Mouse (Mus musculus): ENCODE measurements around the gene Lap3. TPM values are rescaled to one million over a fixed set of nuclear protein-coding genes. Genes with fewer than 3 reads are reported as not detected.

Gene Lap3
- polyA plus RNA-seq, 1 experiment from 2014 or later: 153 TPM

- H3K4me1 ChIP-seq (ENCODE audit: control insufficient read depth, insufficient read depth, low read length): peaks cover 13% of the 10 kb centered on the region
- no peaks in the 10 kb centered on the region for H3K36me3 ChIP-seq (ENCODE audit: control insufficient read depth, insufficient read depth, low read length)
- H3K4me2 ChIP-seq (ENCODE audit: low read depth, low read length): no peak overlapping the region
- ATAC-seq: no peak
- no peaks in the 10 kb centered on the region for H3K27me3 ChIP-seq (replicated peaks; ENCODE audit: control insufficient read depth, insufficient read depth, low read length)
- H3K4me3 ChIP-seq (ENCODE audit: low read length): no peak overlapping the region
- no peak overlapping the region for H3K9ac ChIP-seq (ENCODE audit: low read depth, low read length)
- H3K9me3 ChIP-seq (ENCODE audit: control insufficient read depth, low read length): no peaks in the 10 kb centered on the region
- H3K27ac ChIP-seq (ENCODE audit: low read length): no peak overlapping the region
- 45% methylated on average over 4 of the region's 4 CpGs for WGBS
Observed at GRCm38 (mm10) chr5:45491776-45492175, 1.4 kb upstream of the Lap3 start.

GRCm38 (mm10) chr5:45494093-45494755 lies 1.1 kb downstream of the Lap3 start:
- Histone ChIP-seq H3K36me3 (ENCODE audit: control insufficient read depth, insufficient read depth, low read length) (0 out of 2 replicates have a peak, but pooled peaks cover 2% of the 10 kb centered on the region), H3K27me3 (replicated peaks; ENCODE audit: control insufficient read depth, insufficient read depth, low read length) (no peaks in the 10 kb centered on the region), H3K4me1 (ENCODE audit: control insufficient read depth, insufficient read depth, low read length) (peaks cover 13% of the 10 kb centered on the region), H3K9me3 (ENCODE audit: control insufficient read depth, low read length) (no peaks in the 10 kb centered on the region), H3K27ac (ENCODE audit: low read length) (peak overlapping the region; percentile 72), H3K9ac (ENCODE audit: low read depth, low read length) (peak overlapping the region; percentile 90), H3K4me2 (ENCODE audit: low read depth, low read length) (peak overlapping the region; percentile 73), H3K4me3 (ENCODE audit: low read length) (peak overlapping the region; percentile 81)
- 43% methylated on average over 9 of the region's 9 CpGs for WGBS
- no peak for ATAC-seq

- peak overlapping the region; percentile 67 for H3K27ac ChIP-seq (ENCODE audit: low read length)
- 77% methylated on average over 3 of the region's 3 CpGs for WGBS
- H3K4me2 ChIP-seq (ENCODE audit: low read depth, low read length): peak overlapping the region; percentile 26
- H3K27me3 ChIP-seq (replicated peaks; ENCODE audit: control insufficient read depth, insufficient read depth, low read length): no peaks in the 10 kb centered on the region
- ATAC-seq: 0 out of 2 replicates have a peak, but pooled peaks have one; percentile 0
- no peaks in the 10 kb centered on the region for H3K9me3 ChIP-seq (ENCODE audit: control insufficient read depth, low read length)
- H3K4me3 ChIP-seq (ENCODE audit: low read length): no peak overlapping the region
- no peak overlapping the region; the same call in 1 of the 2 replicates for H3K9ac ChIP-seq (ENCODE audit: low read depth, low read length)
- peaks cover 13% of the 10 kb centered on the region for H3K4me1 ChIP-seq (ENCODE audit: control insufficient read depth, insufficient read depth, low read length)
- H3K36me3 ChIP-seq (ENCODE audit: control insufficient read depth, insufficient read depth, low read length): peaks cover 5% of the 10 kb centered on the region
Observed at GRCm38 (mm10) chr5:45495429-45495975, 2.3 kb downstream of the Lap3 start.

GRCm38 (mm10) chr5:45496042-45496441 lies 2.9 kb downstream of the Lap3 start:
- Histone ChIP-seq H3K4me1 (ENCODE audit: control insufficient read depth, insufficient read depth, low read length) (peaks cover 13% of the 10 kb centered on the region), H3K9me3 (ENCODE audit: control insufficient read depth, low read length) (no peaks in the 10 kb centered on the region), H3K36me3 (ENCODE audit: control insufficient read depth, insufficient read depth, low read length) (peaks cover 5% of the 10 kb centered on the region), H3K9ac (ENCODE audit: low read depth, low read length) (no peak overlapping the region), H3K4me2 (ENCODE audit: low read depth, low read length) (peak overlapping the region; percentile 26; the same call in 1 of the 2 replicates), H3K27ac (ENCODE audit: low read length) (peak overlapping the region; percentile 67), H3K27me3 (replicated peaks; ENCODE audit: control insufficient read depth, insufficient read depth, low read length) (no peaks in the 10 kb centered on the region), H3K4me3 (ENCODE audit: low read length) (no peak overlapping the region)
- ATAC-seq: peak; percentile 24; the same call in 1 of the 2 replicates

- peaks cover 6% of the 10 kb centered on the region for H3K36me3 ChIP-seq (ENCODE audit: control insufficient read depth, insufficient read depth, low read length)
- no peak for ATAC-seq
- WGBS: 87% methylated on average over 4 of the region's 4 CpGs
- peaks cover 13% of the 10 kb centered on the region for H3K4me1 ChIP-seq (ENCODE audit: control insufficient read depth, insufficient read depth, low read length)
- H3K27ac ChIP-seq (ENCODE audit: low read length): no peak overlapping the region
- no peak overlapping the region for H3K4me3 ChIP-seq (ENCODE audit: low read length)
- H3K27me3 ChIP-seq (replicated peaks; ENCODE audit: control insufficient read depth, insufficient read depth, low read length): no peaks in the 10 kb centered on the region
- H3K9me3 ChIP-seq (ENCODE audit: control insufficient read depth, low read length): no peaks in the 10 kb centered on the region
- no peak overlapping the region for H3K9ac ChIP-seq (ENCODE audit: low read depth, low read length)
- H3K4me2 ChIP-seq (ENCODE audit: low read depth, low read length): no peak overlapping the region
Observed at GRCm38 (mm10) chr5:45496479-45496878, 3.3 kb downstream of the Lap3 start.

- no peaks in the 10 kb centered on the region for H3K9me3 ChIP-seq (ENCODE audit: control insufficient read depth, low read length)
- H3K27me3 ChIP-seq (replicated peaks; ENCODE audit: control insufficient read depth, insufficient read depth, low read length): no peaks in the 10 kb centered on the region
- peaks cover 13% of the 10 kb centered on the region for H3K4me1 ChIP-seq (ENCODE audit: control insufficient read depth, insufficient read depth, low read length)
- H3K36me3 ChIP-seq (ENCODE audit: control insufficient read depth, insufficient read depth, low read length): peaks cover 12% of the 10 kb centered on the region
- 90% methylated on average over 12 of the region's 12 CpGs for WGBS
- H3K27ac ChIP-seq (ENCODE audit: low read length): no peak overlapping the region
- no peak overlapping the region for H3K4me2 ChIP-seq (ENCODE audit: low read depth, low read length)
- H3K4me3 ChIP-seq (ENCODE audit: low read length): no peak overlapping the region
- no peak overlapping the region for H3K9ac ChIP-seq (ENCODE audit: low read depth, low read length)
- no peak for ATAC-seq
Observed at GRCm38 (mm10) chr5:45496930-45497550, 3.9 kb downstream of the Lap3 start.

GRCm38 (mm10) chr5:45497564-45497963 lies 4.4 kb downstream of the Lap3 start:
- Histone ChIP-seq H3K9ac (ENCODE audit: low read depth, low read length) (no peak overlapping the region), H3K4me1 (ENCODE audit: control insufficient read depth, insufficient read depth, low read length) (peaks cover 13% of the 10 kb centered on the region), H3K4me3 (ENCODE audit: low read length) (no peak overlapping the region), H3K27me3 (replicated peaks; ENCODE audit: control insufficient read depth, insufficient read depth, low read length) (no peaks in the 10 kb centered on the region), H3K4me2 (ENCODE audit: low read depth, low read length) (no peak overlapping the region), H3K36me3 (ENCODE audit: control insufficient read depth, insufficient read depth, low read length) (peaks cover 12% of the 10 kb centered on the region), H3K9me3 (ENCODE audit: control insufficient read depth, low read length) (no peaks in the 10 kb centered on the region), H3K27ac (ENCODE audit: low read length) (no peak overlapping the region)
- 86% methylated on average over 5 of the region's 5 CpGs for WGBS
- no peak for ATAC-seq

- Histone ChIP-seq H3K4me1 (ENCODE audit: control insufficient read depth, insufficient read depth, low read length) (no peaks in the 10 kb centered on the region), H3K27me3 (replicated peaks; ENCODE audit: control insufficient read depth, insufficient read depth, low read length) (no peaks in the 10 kb centered on the region), H3K27ac (ENCODE audit: low read length) (no peak overlapping the region), H3K9me3 (ENCODE audit: control insufficient read depth, low read length) (no peaks in the 10 kb centered on the region), H3K36me3 (ENCODE audit: control insufficient read depth, insufficient read depth, low read length) (peaks cover 22% of the 10 kb centered on the region), H3K4me2 (ENCODE audit: low read depth, low read length) (no peak overlapping the region), H3K4me3 (ENCODE audit: low read length) (no peak overlapping the region), H3K9ac (ENCODE audit: low read depth, low read length) (no peak overlapping the region)
- no peak for ATAC-seq
- WGBS: 86% methylated on average over 7 of the region's 7 CpGs
Observed at GRCm38 (mm10) chr5:45510071-45510470, 16.9 kb downstream of the Lap3 start.

GRCm38 (mm10) chr5:45512908-45513307 lies 19.7 kb downstream of the Lap3 start:
- H3K27me3 ChIP-seq (replicated peaks; ENCODE audit: control insufficient read depth, insufficient read depth, low read length): no peaks in the 10 kb centered on the region
- H3K9ac ChIP-seq (ENCODE audit: low read depth, low read length): no peak overlapping the region
- H3K9me3 ChIP-seq (ENCODE audit: control insufficient read depth, low read length): no peaks in the 10 kb centered on the region
- H3K4me2 ChIP-seq (ENCODE audit: low read depth, low read length): no peak overlapping the region
- H3K4me3 ChIP-seq (ENCODE audit: low read length): no peak overlapping the region
- peaks cover 6% of the 10 kb centered on the region; the same call in 1 of the 2 replicates for H3K36me3 ChIP-seq (ENCODE audit: control insufficient read depth, insufficient read depth, low read length)
- 87% methylated on average over 6 of the region's 6 CpGs for WGBS
- H3K4me1 ChIP-seq (ENCODE audit: control insufficient read depth, insufficient read depth, low read length): no peaks in the 10 kb centered on the region
- no peak overlapping the region for H3K27ac ChIP-seq (ENCODE audit: low read length)
- ATAC-seq: no peak
